Mouse (Mus musculus) ES-Bruce4 (cell line): ENCODE data around the gene Ing2. TPM values are rescaled to one million over a fixed set of nuclear protein-coding genes. Genes with fewer than 3 reads are reported as not detected.

Experiments used
- H3K27ac ChIP-seq: 2 replicates; pipeline ENCODE4 v1.5.1; 2012; ENCODE audit warnings: low read length, inconsistent platforms; ENCODE audit not compliant: insufficient read depth
- H3K27me3 ChIP-seq: 2 replicates; pipeline ENCODE4 v1.6.1; 2012; ENCODE audit warnings: mild to moderate bottlenecking, low read length, inconsistent platforms; ENCODE audit not compliant: control insufficient read depth, poor library complexity, insufficient read depth, severe bottlenecking
- H3K36me3 ChIP-seq: 2 replicates; pipeline ENCODE4 v1.6.1; 2012; ENCODE audit warnings: inconsistent platforms, mild to moderate bottlenecking, low read length, moderate library complexity; ENCODE audit not compliant: control insufficient read depth, poor library complexity, insufficient read depth, severe bottlenecking
- H3K4me1 ChIP-seq: one replicate; pipeline ENCODE4 v1.8.1; 2011; ENCODE audit warnings: low read length; ENCODE audit not compliant: control insufficient read depth, insufficient read depth
- H3K4me3 ChIP-seq: 2 replicates; pipeline ENCODE4 v1.5.1; 2011; ENCODE audit warnings: low read depth, mild to moderate bottlenecking, low read length
- H3K9ac ChIP-seq: 2 replicates; pipeline ENCODE4 v1.6.1; 2012; ENCODE audit warnings: low read depth, mild to moderate bottlenecking, inconsistent platforms; ENCODE audit not compliant: poor library complexity, severe bottlenecking
- H3K9me3 ChIP-seq: replicated peaks from 2 replicates; pipeline ENCODE4 v1.6.1; 2012; ENCODE audit warnings: mild to moderate bottlenecking, low read length, inconsistent platforms; ENCODE audit not compliant: control insufficient read depth, poor library complexity, insufficient read depth, severe bottlenecking
- CTCF ChIP-seq: IDR thresholded peaks from one replicate; pipeline ENCODE4 v1.8.1; 2011; ENCODE audit warnings: low read depth, low read length
- EP300 ChIP-seq: IDR thresholded peaks from 2 replicates; pipeline ENCODE4 v1.6.1; 2011; ENCODE audit warnings: low read depth, low read length; ENCODE audit not compliant: insufficient read depth
- POLR2A ChIP-seq: IDR thresholded peaks from one replicate; pipeline ENCODE4 v1.8.1; 2011; ENCODE audit warnings: low read length; ENCODE audit not compliant: insufficient read depth
- polyA plus RNA-seq: library from polyadenylated mRNA; stranded (reverse); fragments of >200 nt; gene quantifications from 2 replicates; pipeline ENCODE4 v1.2.4, GENCODE M21; 2011; ENCODE audit warnings: low read depth; ENCODE audit not compliant: missing spikeins, insufficient read depth, insufficient read length

Gene Ing2
- polyA plus RNA-seq, 1 experiment: 25.3 TPM

- Histone ChIP-seq H3K9me3 (no peaks in the 10 kb centered on the region), H3K36me3 (peaks cover 20% of the 10 kb centered on the region), H3K27me3 (no peaks in the 10 kb centered on the region), H3K4me1 (no peaks in the 10 kb centered on the region), H3K4me3 (no peak overlapping the region), H3K27ac (no peak overlapping the region), H3K9ac (no peak overlapping the region)
- TF ChIP-seq POLR2A (no peak), CTCF (no peak), EP300 (no peak)
Observed at GRCm38 (mm10) chr8:47708106-47708505, 32.8 kb upstream of the Ing2 start.

- H3K27ac ChIP-seq: no peak overlapping the region
- no peak overlapping the region for H3K9ac ChIP-seq
- no peaks in the 10 kb centered on the region for H3K27me3 ChIP-seq
- no peak overlapping the region for H3K4me3 ChIP-seq
- TF ChIP-seq CTCF (no peak), EP300 (no peak), POLR2A (no peak)
- no peaks in the 10 kb centered on the region for H3K4me1 ChIP-seq
- peaks cover 16% of the 10 kb centered on the region for H3K36me3 ChIP-seq
- no peaks in the 10 kb centered on the region for H3K9me3 ChIP-seq
Observed at GRCm38 (mm10) chr8:47706746-47707145, 31.4 kb upstream of the Ing2 start.

DNA sequence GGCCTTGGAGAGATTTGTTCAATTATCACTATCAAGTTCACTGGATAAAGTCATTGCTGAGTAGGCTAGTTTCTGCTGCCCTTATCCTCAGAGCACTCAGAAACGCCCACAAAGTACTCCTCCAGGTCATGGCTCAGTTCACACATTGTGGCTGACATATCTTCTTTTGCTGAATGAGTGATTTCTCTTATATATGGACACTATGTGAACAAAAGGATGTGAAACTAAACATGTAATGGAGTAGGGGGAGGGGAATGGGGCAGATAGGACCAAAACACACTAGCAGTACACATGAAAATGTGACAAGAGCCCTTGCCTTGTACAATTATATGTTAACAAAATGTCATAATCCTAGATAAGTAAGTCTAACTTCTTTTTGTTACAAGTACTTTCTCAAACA lies 27.0 kb upstream of the Ing2 start:
- H3K9me3 ChIP-seq: no peaks in the 10 kb centered on the region
- H3K36me3 ChIP-seq: peaks cover 5% of the 10 kb centered on the region
- no peak overlapping the region for H3K27ac ChIP-seq
- TF ChIP-seq EP300 (no peak), CTCF (no peak), POLR2A (no peak)
- no peak overlapping the region for H3K4me3 ChIP-seq
- H3K9ac ChIP-seq: no peak overlapping the region
- no peaks in the 10 kb centered on the region for H3K4me1 ChIP-seq
- no peaks in the 10 kb centered on the region; the same call in 1 of the 2 replicates for H3K27me3 ChIP-seq

- no peak overlapping the region for H3K9ac ChIP-seq
- H3K36me3 ChIP-seq: no peaks in the 10 kb centered on the region
- H3K4me3 ChIP-seq: no peak overlapping the region
- no peaks in the 10 kb centered on the region for H3K9me3 ChIP-seq
- no peaks in the 10 kb centered on the region; the same call in 1 of the 2 replicates for H3K27me3 ChIP-seq
- no peaks in the 10 kb centered on the region for H3K4me1 ChIP-seq
- H3K27ac ChIP-seq: no peak overlapping the region
- TF ChIP-seq POLR2A (no peak), EP300 (no peak), CTCF (no peak)
Observed at GRCm38 (mm10) chr8:47697696-47698095, 22.3 kb upstream of the Ing2 start.

- Histone ChIP-seq H3K36me3 (no peaks in the 10 kb centered on the region), H3K27me3 (no peaks in the 10 kb centered on the region; the same call in 1 of the 2 replicates), H3K9me3 (no peaks in the 10 kb centered on the region), H3K4me1 (no peaks in the 10 kb centered on the region), H3K27ac (no peak overlapping the region), H3K4me3 (no peak overlapping the region), H3K9ac (no peak overlapping the region)
- TF ChIP-seq EP300 (no peak), CTCF (no peak), POLR2A (no peak)
Observed at GRCm38 (mm10) chr8:47695431-47696105, 20.2 kb upstream of the Ing2 start.

DNA sequence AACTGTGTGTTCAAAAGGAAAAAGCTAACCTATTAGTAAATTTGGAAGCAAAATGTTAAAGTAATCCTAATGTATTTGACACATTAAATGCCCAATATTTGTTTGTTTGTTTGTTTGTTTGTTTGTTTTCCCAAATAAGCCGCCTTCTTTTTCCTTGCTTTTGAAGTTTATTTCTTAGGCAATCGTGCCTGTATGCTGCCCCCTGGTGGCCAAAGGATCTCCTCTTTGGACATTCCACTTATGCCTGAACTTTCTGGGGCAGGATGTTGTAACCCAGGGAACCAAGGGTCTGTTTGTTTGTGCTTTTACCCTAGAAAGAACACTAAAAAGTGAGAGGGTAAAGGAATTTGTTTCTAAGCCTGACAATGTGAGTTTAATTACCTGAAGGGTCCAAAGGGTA lies 17.8 kb upstream of the Ing2 start:
- Histone ChIP-seq H3K27ac (no peak overlapping the region), H3K9me3 (no peaks in the 10 kb centered on the region), H3K4me3 (no peak overlapping the region), H3K27me3 (no peaks in the 10 kb centered on the region; the same call in 1 of the 2 replicates), H3K9ac (no peak overlapping the region), H3K4me1 (no peaks in the 10 kb centered on the region), H3K36me3 (no peaks in the 10 kb centered on the region)
- no peak for TF ChIP-seq EP300
- TF ChIP-seq CTCF: peak; percentile 55
